Mouse (Mus musculus) bone marrow macrophage, adult 2 months (primary cell): ENCODE results near the gene Rnf7.

Source experiments
- CTCF ChIP-seq: IDR thresholded peaks from 2 replicates; pipeline ENCODE4 v1.5.1; 2012; ENCODE audit warnings: low read depth, mild to moderate bottlenecking, low read length, moderate library complexity
- POLR2A ChIP-seq: IDR thresholded peaks from 2 replicates; pipeline ENCODE4 v1.6.1; 2012; ENCODE audit warnings: mild to moderate bottlenecking, low read depth, low read length, borderline replicate concordance

GRCm38 (mm10) chr9:96460117-96460865 is 18.2 kb downstream of the Rnf7 start:
- TF ChIP-seq CTCF (no peak), POLR2A (no peak)
